Mouse (Mus musculus) megakaryocyte, embryonic 14.5 days (primary cell): ENCODE data around the gene Phactr4. TPM values are rescaled to one million over a fixed set of nuclear protein-coding genes. Genes with fewer than 3 reads are reported as not detected.
A peak's percentile ranks its signal among the peaks of the same experiment; 100 is the strongest.

Experiments
- H3K27me3 ChIP-seq: replicated peaks from 2 replicates; pipeline ENCODE3; 2012; ENCODE audit warnings: inconsistent platforms
- H3K36me3 ChIP-seq: replicated peaks from 2 replicates; pipeline ENCODE3; 2012; ENCODE audit warnings: low read length, inconsistent platforms, mixed read lengths
- H3K4me1 ChIP-seq: 2 replicates; pipeline ENCODE4 v1.6.1; 2012; ENCODE audit warnings: inconsistent platforms
- H3K4me3 ChIP-seq: replicated peaks from 2 replicates; pipeline ENCODE3; 2012; ENCODE audit warnings: moderate library complexity, mild to moderate bottlenecking, inconsistent platforms
- H3K9me3 ChIP-seq: 2 replicates; pipeline ENCODE4 v1.6.1; 2012; ENCODE audit warnings: inconsistent platforms
- FLI1 ChIP-seq: IDR thresholded peaks from 2 replicates; pipeline ENCODE4 v1.6.1; 2012; ENCODE audit warnings: low read length, inconsistent platforms, mixed read lengths
- GATA1 ChIP-seq: IDR thresholded peaks from 3 replicates; pipeline ENCODE4 v1.6.1; 2012; ENCODE audit warnings: mixed read lengths, low read length, inconsistent platforms, borderline replicate concordance
- polyA plus RNA-seq: library from polyadenylated mRNA; stranded (reverse); fragments of >175 nt; gene quantifications from 2 replicates; pipeline ENCODE4 v1.2.3, GENCODE M21; 2012; ENCODE audit warnings: low replicate concordance; ENCODE audit not compliant: insufficient read depth

The Phactr4 gene
- polyA plus RNA-seq, 1 experiment: 2.1 TPM

- Histone ChIP-seq H3K36me3 (peaks cover 26% of the 10 kb centered on the region), H3K4me1 (peaks cover 60% of the 10 kb centered on the region), H3K9me3 (no peaks in the 10 kb centered on the region), H3K4me3 (peak overlapping the region; percentile 97), H3K27me3 (no peaks in the 10 kb centered on the region)
- TF ChIP-seq FLI1 (no peak), GATA1 (no peak)
Observed at GRCm38 (mm10) chr4:132344403-132345134, 77.7 kb downstream of the Phactr4 start.

- peaks cover 51% of the 10 kb centered on the region for H3K36me3 ChIP-seq
- H3K4me3 ChIP-seq: no peak overlapping the region
- peaks cover 60% of the 10 kb centered on the region for H3K4me1 ChIP-seq
- H3K27me3 ChIP-seq: no peaks in the 10 kb centered on the region
- no peak for TF ChIP-seq GATA1
- TF ChIP-seq FLI1: no peak
- H3K9me3 ChIP-seq: no peaks in the 10 kb centered on the region
Observed at GRCm38 (mm10) chr4:132341451-132341850, 80.8 kb downstream of the Phactr4 start.

GRCm38 (mm10) chr4:132338943-132339342 lies 83.3 kb downstream of the Phactr4 start:
- Histone ChIP-seq H3K9me3 (no peaks in the 10 kb centered on the region), H3K27me3 (no peaks in the 10 kb centered on the region), H3K36me3 (peaks cover 75% of the 10 kb centered on the region), H3K4me3 (no peak overlapping the region), H3K4me1 (peaks cover 39% of the 10 kb centered on the region)
- no peak for TF ChIP-seq FLI1
- TF ChIP-seq GATA1: no peak

- H3K4me3 ChIP-seq: no peak overlapping the region
- peaks cover 60% of the 10 kb centered on the region for H3K36me3 ChIP-seq
- H3K9me3 ChIP-seq: no peaks in the 10 kb centered on the region
- TF ChIP-seq GATA1 (no peak), FLI1 (no peak)
- H3K4me1 ChIP-seq: peaks cover 34% of the 10 kb centered on the region
- H3K27me3 ChIP-seq: no peaks in the 10 kb centered on the region
Observed at GRCm38 (mm10) chr4:132332880-132333279, 89.4 kb downstream of the Phactr4 start.

- peaks cover 56% of the 10 kb centered on the region for H3K36me3 ChIP-seq
- no peak overlapping the region for H3K4me3 ChIP-seq
- peaks cover 29% of the 10 kb centered on the region for H3K4me1 ChIP-seq
- no peaks in the 10 kb centered on the region for H3K9me3 ChIP-seq
- TF ChIP-seq GATA1 (no peak), FLI1 (no peak)
- no peaks in the 10 kb centered on the region for H3K27me3 ChIP-seq
Observed at GRCm38 (mm10) chr4:132331960-132332359, 90.3 kb downstream of the Phactr4 start.

- Histone ChIP-seq H3K9me3 (no peaks in the 10 kb centered on the region), H3K36me3 (peaks cover 57% of the 10 kb centered on the region), H3K27me3 (no peaks in the 10 kb centered on the region), H3K4me1 (peaks cover 29% of the 10 kb centered on the region), H3K4me3 (peak overlapping the region; percentile 99)
- TF ChIP-seq FLI1 (no peak), GATA1 (no peak)
Observed at GRCm38 (mm10) chr4:132329835-132330354, 92.4 kb downstream of the Phactr4 start.

GRCm38 (mm10) chr4:132329115-132329834 lies 93.0 kb downstream of the Phactr4 start, which contains the start of gene Trnau1ap:
Gene Trnau1ap, minus strand, starts transcription at chr4:132329538.
- H3K4me3 ChIP-seq: peak within 1 kb of the TSS; percentile 99
- TF ChIP-seq GATA1 (no peak), FLI1 (0 out of 2 replicates have a peak, but pooled peaks have one; percentile 54)
- H3K36me3 ChIP-seq: peaks cover 57% of the 10 kb centered on the region
- no peaks in the 10 kb centered on the region for H3K9me3 ChIP-seq
- no peaks in the 10 kb centered on the region for H3K27me3 ChIP-seq
- H3K4me1 ChIP-seq: peaks cover 29% of the 10 kb centered on the region

- H3K4me3 ChIP-seq: peak overlapping the region; percentile 99
Observed at GRCm38 (mm10) chr4:132328391-132328982, 93.8 kb downstream of the Phactr4 start.

GRCm38 (mm10) chr4:132326481-132326880 lies 95.8 kb downstream of the Phactr4 start:
- peaks cover 58% of the 10 kb centered on the region for H3K36me3 ChIP-seq
- no peaks in the 10 kb centered on the region for H3K9me3 ChIP-seq
- peaks cover 29% of the 10 kb centered on the region for H3K4me1 ChIP-seq
- no peak overlapping the region for H3K4me3 ChIP-seq
- TF ChIP-seq GATA1: no peak
- no peak for TF ChIP-seq FLI1
- no peaks in the 10 kb centered on the region for H3K27me3 ChIP-seq

More at GRCm38 (mm10) chr4:132328391-132328982, 93.8 kb downstream of the Phactr4 start:
- Histone ChIP-seq H3K36me3 (peaks cover 57% of the 10 kb centered on the region), H3K27me3 (no peaks in the 10 kb centered on the region), H3K9me3 (no peaks in the 10 kb centered on the region), H3K4me1 (peaks cover 29% of the 10 kb centered on the region)
- TF ChIP-seq FLI1: no peak
- TF ChIP-seq GATA1: no peak

- H3K27me3 ChIP-seq: no peaks in the 10 kb centered on the region
- TF ChIP-seq GATA1: no peak
- no peak for TF ChIP-seq FLI1
- H3K4me3 ChIP-seq: no peak overlapping the region
- peaks cover 87% of the 10 kb centered on the region for H3K36me3 ChIP-seq
- H3K9me3 ChIP-seq: no peaks in the 10 kb centered on the region
- H3K4me1 ChIP-seq: peaks cover 2% of the 10 kb centered on the region
Observed at GRCm38 (mm10) chr4:132315711-132316110, 106.6 kb downstream of the Phactr4 start.
